Comparison of ENCODE assay signal across 25 mouse cellular contexts in genomic region chr19:10231871-10232270, GRCm38 (mm10). TPM values are rescaled to one million over a fixed set of nuclear protein-coding genes. Genes with fewer than 3 reads are reported as not detected.
DNase-seq lines count a peak whose midpoint lies in the region; ATAC-seq and TF ChIP-seq lines count a peak whose summit lies in the region.
"Had no signal": no experiment of that assay in that cellular context is flagged by ENCODE, and none has a peak within 500 bp of the region (broad histone marks: within the 10 kb centered on the region; RNA-seq: fewer than 3 reads in every experiment).

No protein-coding gene starts in this region.

- TF ChIP-seq CTCF in liver, postnatal 0 days (IDR thresholded peaks at IDR 0.05; ENCODE audit: low read depth), result no peak

- peaks cover 16% of the 10 kb centered on the region for H3K36me3 ChIP-seq in heart, embryonic 10.5 days
- peaks cover 5% of the 10 kb centered on the region; the same call in 1 of the 2 replicates for H3K36me3 ChIP-seq in liver, embryonic 12.5 days
- H3K36me3 ChIP-seq in liver, postnatal 0 days (replicated peaks; ENCODE audit: insufficient read depth, low read length), result no peaks in the 10 kb centered on the region
- no peaks in the 10 kb centered on the region for H3K36me3 ChIP-seq in embryonic facial prominence, embryonic 13.5 days
- no peaks in the 10 kb centered on the region for H3K36me3 ChIP-seq in neural tube, embryonic 15.5 days
- H3K36me3 ChIP-seq: embryonic facial prominence, embryonic 12.5 days; forebrain, embryonic 15.5 days; hindbrain, embryonic 15.5 days; liver, embryonic 15.5 days; midbrain, embryonic 15.5 days had no signal

- H3K9me3 ChIP-seq in heart, embryonic 10.5 days, result no peaks in the 10 kb centered on the region
- H3K9me3 ChIP-seq in liver, embryonic 12.5 days (replicated peaks), result no peaks in the 10 kb centered on the region
- H3K9me3 ChIP-seq in liver, postnatal 0 days (ENCODE audit: low read length), result no peaks in the 10 kb centered on the region
- H3K9me3 ChIP-seq in embryonic facial prominence, embryonic 13.5 days, result no peaks in the 10 kb centered on the region
- H3K9me3 ChIP-seq in neural tube, embryonic 15.5 days (replicated peaks), result no peaks in the 10 kb centered on the region
- H3K9me3 ChIP-seq: embryonic facial prominence, embryonic 12.5 days; forebrain, embryonic 15.5 days; hindbrain, embryonic 15.5 days; liver, embryonic 15.5 days; midbrain, embryonic 15.5 days had no signal

- H3K27me3 ChIP-seq in heart, embryonic 10.5 days (ENCODE audit: insufficient read depth, poor library complexity, severe bottlenecking), result peaks cover 12% of the 10 kb centered on the region; the same call in 1 of the 2 replicates
- peaks cover 39% of the 10 kb centered on the region for H3K27me3 ChIP-seq in liver, embryonic 12.5 days (replicated peaks)
- no peaks in the 10 kb centered on the region for H3K27me3 ChIP-seq in liver, postnatal 0 days (ENCODE audit: insufficient read depth, low read length)
- no peaks in the 10 kb centered on the region for H3K27me3 ChIP-seq in embryonic facial prominence, embryonic 13.5 days
- H3K27me3 ChIP-seq in neural tube, embryonic 15.5 days (replicated peaks), result 0 out of 2 replicates have a peak, but pooled peaks cover 9% of the 10 kb centered on the region
- H3K27me3 ChIP-seq: forebrain, embryonic 15.5 days; midbrain, embryonic 15.5 days had no signal

- no peak overlapping the region for H3K4me3 ChIP-seq in heart, embryonic 10.5 days
- no peak overlapping the region for H3K4me3 ChIP-seq in liver, embryonic 12.5 days
- no peak overlapping the region for H3K4me3 ChIP-seq in liver, postnatal 0 days (ENCODE audit: low read depth, low read length)
- H3K4me3 ChIP-seq in embryonic facial prominence, embryonic 13.5 days, result no peak overlapping the region
- H3K4me3 ChIP-seq in neural tube, embryonic 15.5 days (replicated peaks), result no peak overlapping the region
- H3K4me3 ChIP-seq: embryonic facial prominence, embryonic 12.5 days; forebrain, embryonic 15.5 days; hindbrain, embryonic 15.5 days; left cerebral cortex, adult 2 months; liver, embryonic 15.5 days; midbrain, embryonic 15.5 days; myocyte had no signal

- intact Hi-C loops in gastrocnemius, postnatal 14 days (cut with DNase I; ENCODE audit: low total_unique reads), result no loop called here

- H3K4me1 ChIP-seq in heart, embryonic 10.5 days, result peaks cover 72% of the 10 kb centered on the region
- H3K4me1 ChIP-seq in liver, embryonic 12.5 days, result peaks cover 39% of the 10 kb centered on the region
- peaks cover 10% of the 10 kb centered on the region for H3K4me1 ChIP-seq in liver, postnatal 0 days (ENCODE audit: insufficient read depth)
- peaks cover 18% of the 10 kb centered on the region for H3K4me1 ChIP-seq in embryonic facial prominence, embryonic 13.5 days
- no peaks in the 10 kb centered on the region for H3K4me1 ChIP-seq in neural tube, embryonic 15.5 days
- H3K4me1 ChIP-seq: forebrain, embryonic 15.5 days; hindbrain, embryonic 15.5 days; midbrain, embryonic 15.5 days had no signal

- no peak overlapping the region for H3K9ac ChIP-seq in liver, embryonic 12.5 days
- H3K9ac ChIP-seq in liver, postnatal 0 days (replicated peaks), result no peak overlapping the region
- H3K9ac ChIP-seq in embryonic facial prominence, embryonic 13.5 days, result no peak overlapping the region
- no peak overlapping the region for H3K9ac ChIP-seq in neural tube, embryonic 15.5 days (replicated peaks)
- H3K9ac ChIP-seq: forebrain, embryonic 15.5 days; hindbrain, embryonic 15.5 days; liver, embryonic 15.5 days; midbrain, embryonic 15.5 days had no signal

- H3K4me2 ChIP-seq in liver, embryonic 12.5 days, result no peak overlapping the region
- no peak overlapping the region for H3K4me2 ChIP-seq in liver, postnatal 0 days (ENCODE audit: low read depth, low read length)
- H3K4me2 ChIP-seq in embryonic facial prominence, embryonic 13.5 days, result no peak overlapping the region
- no peak overlapping the region for H3K4me2 ChIP-seq in neural tube, embryonic 15.5 days
- H3K4me2 ChIP-seq: embryonic facial prominence, embryonic 12.5 days; forebrain, embryonic 15.5 days; hindbrain, embryonic 15.5 days; liver, embryonic 15.5 days; midbrain, embryonic 15.5 days had no signal

- TF ChIP-seq EP300 in liver, postnatal 0 days (IDR thresholded peaks at IDR 0.05; ENCODE audit: low read depth), result no peak

- WGBS in heart, embryonic 10.5 days, result 15% methylated on average over 5 of the region's 5 CpGs
- WGBS in liver, embryonic 12.5 days (ENCODE audit: insufficient replicate concordance), result 34% methylated on average over 5 of the region's 5 CpGs
- WGBS in liver, postnatal 0 days (ENCODE audit: insufficient replicate concordance), result 38% methylated on average over 5 of the region's 5 CpGs
- WGBS in embryonic facial prominence, embryonic 13.5 days, result 23% methylated on average over 5 of the region's 5 CpGs
- 15% methylated on average over 5 of the region's 5 CpGs for WGBS in neural tube, embryonic 15.5 days

- peak overlapping the region; percentile 79 for H3K27ac ChIP-seq in heart, embryonic 10.5 days
- H3K27ac ChIP-seq in liver, embryonic 12.5 days, result peak overlapping the region; percentile 15; the same call in 1 of the 2 replicates
- H3K27ac ChIP-seq in liver, postnatal 0 days (ENCODE audit: low read depth), result no peak overlapping the region
- 0 out of 2 replicates have a peak overlapping the region, but pooled peaks have one; percentile 16 for H3K27ac ChIP-seq in embryonic facial prominence, embryonic 13.5 days
- H3K27ac ChIP-seq in neural tube, embryonic 15.5 days (replicated peaks), result no peak overlapping the region
- H3K27ac ChIP-seq: forebrain, embryonic 15.5 days; hindbrain, embryonic 15.5 days; liver, embryonic 15.5 days; midbrain, embryonic 15.5 days had no signal

- no peak for DNase-seq in heart, embryonic 10.5 days (ENCODE audit: low spot score)
- no peak for DNase-seq in heart, postnatal 4 days
- no peak for DNase-seq in liver, postnatal 0 days
- DNase-seq in gastrocnemius, postnatal 14 days, result no peak
- DNase-seq in lung, adult 18-20 months, result no peak
- DNase-seq: adrenal gland, adult 2 months; cerebellum, adult 8-10 months; gastrocnemius, postnatal 25 days; kidney, adult 18-20 months; kidney, postnatal 25 days; left cerebral cortex, postnatal 4 days; lung, postnatal 10 days; right cerebral cortex, postnatal 14 days; spleen, adult 18-20 months had no signal

- ATAC-seq in liver, embryonic 12.5 days, result no peak
- ATAC-seq in liver, postnatal 0 days, result no peak
- ATAC-seq in embryonic facial prominence, embryonic 13.5 days (ENCODE audit: insufficient number of reproducible peaks, insufficient read depth, low FRiP score, low TSS enrichment, low read depth), result no peak
- no peak for ATAC-seq in neural tube, embryonic 15.5 days (ENCODE audit: low FRiP score)
- ATAC-seq: forebrain, embryonic 15.5 days; midbrain, embryonic 15.5 days had no signal

RNA-seq across cellular contexts. Expression of gene Myrf, which starts 8.7 kb away (rescaled TPM):
- polyA plus RNA-seq in heart, embryonic 10.5 days (2016; fragmentation: Nextera tagmentation; extraction: Ambion mirVana), result 17.4 and 30.6 TPM in 2 replicates
- total RNA-seq in heart, postnatal 4 days (2021), result 10 to 100 TPM in 1 of 2 experiments, 1 to 10 TPM in 1; 9.0 to 11.9 TPM
- polyA plus RNA-seq in liver, embryonic 12.5 days (2016; fragmentation: Nextera tagmentation; extraction: Ambion mirVana), result 6.6 TPM in 2 replicates
- 2.1 and 2.5 TPM in 2 replicates for polyA plus RNA-seq in liver, postnatal 0 days (2015; fragmentation: Nextera tagmentation; extraction: Ambion mirVana)
- 0.91 and 1.4 TPM in 2 replicates for polyA plus RNA-seq in embryonic facial prominence, embryonic 13.5 days (2015; fragmentation: Nextera tagmentation; extraction: Ambion mirVana)
- under 1 TPM in 1 of 2 experiments, not detected in 1; 0.08 TPM for total RNA-seq in gastrocnemius, postnatal 14 days (2021)
- polyA plus RNA-seq in neural tube, embryonic 15.5 days (2015; fragmentation: Nextera tagmentation; extraction: Ambion mirVana), result 0.79 and 1.7 TPM in 2 replicates
- total RNA-seq: gastrocnemius, postnatal 25 days; megakaryocyte progenitor cell, adult 5-6 weeks had no signal

RNA-seq across cellular contexts. Expression of gene Fen1, which starts 27.9 kb away (rescaled TPM):
- 96.5 and 128 TPM in 2 replicates for polyA plus RNA-seq in heart, embryonic 10.5 days (2016; fragmentation: Nextera tagmentation; extraction: Ambion mirVana)
- total RNA-seq in heart, postnatal 4 days (2021), result 10 to 100 TPM; 26.8 to 27.2 TPM
- polyA plus RNA-seq in liver, embryonic 12.5 days (2016; fragmentation: Nextera tagmentation; extraction: Ambion mirVana), result 198 and 200 TPM in 2 replicates
- 59.4 and 67.0 TPM in 2 replicates for polyA plus RNA-seq in liver, postnatal 0 days (2015; fragmentation: Nextera tagmentation; extraction: Ambion mirVana)
- 69.3 and 88.1 TPM in 2 replicates for polyA plus RNA-seq in embryonic facial prominence, embryonic 13.5 days (2015; fragmentation: Nextera tagmentation; extraction: Ambion mirVana)
- total RNA-seq in gastrocnemius, postnatal 14 days (2021), result 1 to 10 TPM; 4.2 to 6.2 TPM
- 22.8 and 42.1 TPM in 2 replicates for polyA plus RNA-seq in neural tube, embryonic 15.5 days (2015; fragmentation: Nextera tagmentation; extraction: Ambion mirVana)

RNA-seq across cellular contexts. Expression of gene Tmem258, which starts 28.1 kb away (rescaled TPM):
- polyA plus RNA-seq in heart, embryonic 10.5 days (2016; fragmentation: Nextera tagmentation; extraction: Ambion mirVana), result 384 and 400 TPM in 2 replicates
- 100 to 1,000 TPM; 160 TPM for total RNA-seq in heart, postnatal 4 days (2021)
- polyA plus RNA-seq in liver, embryonic 12.5 days (2016; fragmentation: Nextera tagmentation; extraction: Ambion mirVana), result 350 and 353 TPM in 2 replicates
- 183 and 195 TPM in 2 replicates for polyA plus RNA-seq in liver, postnatal 0 days (2015; fragmentation: Nextera tagmentation; extraction: Ambion mirVana)
- 485 and 486 TPM in 2 replicates for polyA plus RNA-seq in embryonic facial prominence, embryonic 13.5 days (2015; fragmentation: Nextera tagmentation; extraction: Ambion mirVana)
- total RNA-seq in gastrocnemius, postnatal 14 days (2021), result 10 to 100 TPM; 92.6 to 96.5 TPM
- polyA plus RNA-seq in neural tube, embryonic 15.5 days (2015; fragmentation: Nextera tagmentation; extraction: Ambion mirVana), result 353 and 355 TPM in 2 replicates

RNA-seq across cellular contexts. Expression of gene Fads1, which starts 49.2 kb away (rescaled TPM):
- 76.6 and 89.6 TPM in 2 replicates for polyA plus RNA-seq in heart, embryonic 10.5 days (2016; fragmentation: Nextera tagmentation; extraction: Ambion mirVana)
- total RNA-seq in heart, postnatal 4 days (2021), result 10 to 100 TPM; 52.4 to 54.5 TPM
- 86.4 and 91.6 TPM in 2 replicates for polyA plus RNA-seq in liver, embryonic 12.5 days (2016; fragmentation: Nextera tagmentation; extraction: Ambion mirVana)
- 88.0 and 97.1 TPM in 2 replicates for polyA plus RNA-seq in liver, postnatal 0 days (2015; fragmentation: Nextera tagmentation; extraction: Ambion mirVana)
- polyA plus RNA-seq in embryonic facial prominence, embryonic 13.5 days (2015; fragmentation: Nextera tagmentation; extraction: Ambion mirVana), result 93.6 and 104 TPM in 2 replicates
- 10 to 100 TPM; 10.5 to 16.5 TPM for total RNA-seq in gastrocnemius, postnatal 14 days (2021)
- polyA plus RNA-seq in neural tube, embryonic 15.5 days (2015; fragmentation: Nextera tagmentation; extraction: Ambion mirVana), result 146 and 157 TPM in 2 replicates

Comparison
In these comparisons a context has a peak if more than half of its experiments do, and no peak if none do; other contexts are left out.
1. H3K27ac ChIP-seq: peak in heart, embryonic 10.5 days (single experiment), liver, embryonic 12.5 days (single experiment) and embryonic facial prominence, embryonic 13.5 days (single experiment); none in liver, postnatal 0 days (single experiment) and neural tube, embryonic 15.5 days (single experiment).